Mouse (Mus musculus) embryonic facial prominence, embryonic 12.5 days (tissue): ENCODE measurements around the gene Eif5b. TPM values are rescaled to one million over a fixed set of nuclear protein-coding genes. Genes with fewer than 3 reads are reported as not detected.

Experiments used
- ATAC-seq: fragments of 200-750 bp; cut with Nextera tagmentation; 2 replicates; pipeline ENCODE4 v1.8.0; 2017; ENCODE audit not compliant: insufficient number of reproducible peaks, insufficient read depth, low FRiP score, low TSS enrichment
- H3K27ac ChIP-seq: fragments of 300-500 bp; sonication (generic); 2 replicates; pipeline ENCODE4 v1.5.1; 2016; ENCODE audit warnings: mild to moderate bottlenecking
- H3K27me3 ChIP-seq: fragments of 300-500 bp; sonication (generic); 2 replicates; pipeline ENCODE4 v1.6.1; 2016; ENCODE audit warnings: mild to moderate bottlenecking, moderate library complexity
- H3K36me3 ChIP-seq: fragments of 300-500 bp; sonication (generic); 2 replicates; pipeline ENCODE4 v1.6.1; 2016; ENCODE audit warnings: mild to moderate bottlenecking
- H3K4me1 ChIP-seq: fragments of 300-500 bp; sonication (generic); 2 replicates; pipeline ENCODE4 v1.6.1; 2016
- H3K4me2 ChIP-seq: fragments of 300-500 bp; sonication (generic); replicated peaks from 2 replicates; pipeline ENCODE4 v1.6.1; 2016; ENCODE audit warnings: mild to moderate bottlenecking, moderate library complexity
- H3K4me3 ChIP-seq: fragments of 300-500 bp; sonication (generic); 2 replicates; pipeline ENCODE4 v1.5.1; 2016; ENCODE audit warnings: mild to moderate bottlenecking
- H3K9ac ChIP-seq: fragments of 300-500 bp; sonication (generic); 2 replicates; pipeline ENCODE4 v1.6.1; 2016; ENCODE audit warnings: mild to moderate bottlenecking, moderate library complexity
- H3K9me3 ChIP-seq: fragments of 300-500 bp; sonication (generic); 2 replicates; pipeline ENCODE4 v1.6.1; 2016; ENCODE audit warnings: mild to moderate bottlenecking, moderate library complexity
- WGBS: fragments of 180-500 bp; shearing (Covaris S2); methylation state at CpG from one replicate; pipeline ENCODE4 v1.1.7; 2016; 5-methylcytosine and 5-hydroxymethylcytosine counted together
- polyA plus RNA-seq: library from polyadenylated mRNA; unstranded; fragments of >200 nt; fragmentation: Nextera tagmentation; extraction: Ambion mirVana; gene quantifications from 2 replicates; pipeline ENCODE4 v1.2.1, GENCODE M21; 2016

The Eif5b gene
- polyA plus RNA-seq, 1 experiment from 2014 or later: 34.2 TPM

GRCm38 (mm10) chr1:38011647-38012046, 13.8 kb downstream of the Eif5b start:
- H3K36me3 ChIP-seq: no peaks in the 10 kb centered on the region
- WGBS: 84% methylated on average over 6 of the region's 6 CpGs
- no peaks in the 10 kb centered on the region for H3K4me1 ChIP-seq
- H3K4me2 ChIP-seq: no peak overlapping the region
- H3K27me3 ChIP-seq: no peaks in the 10 kb centered on the region
- H3K9me3 ChIP-seq: no peaks in the 10 kb centered on the region
- H3K27ac ChIP-seq: no peak overlapping the region
- ATAC-seq: no peak
- no peak overlapping the region for H3K4me3 ChIP-seq
- no peak overlapping the region for H3K9ac ChIP-seq

GRCm38 (mm10) chr1:38012104-38012503, 14.3 kb downstream of the Eif5b start:
- H3K4me3 ChIP-seq: no peak overlapping the region
- no peak overlapping the region for H3K4me2 ChIP-seq
- 88% methylated on average over 3 of the region's 3 CpGs for WGBS
- H3K4me1 ChIP-seq: no peaks in the 10 kb centered on the region
- no peak for ATAC-seq
- no peak overlapping the region for H3K27ac ChIP-seq
- H3K27me3 ChIP-seq: no peaks in the 10 kb centered on the region
- no peaks in the 10 kb centered on the region for H3K9me3 ChIP-seq
- no peaks in the 10 kb centered on the region for H3K36me3 ChIP-seq
- H3K9ac ChIP-seq: no peak overlapping the region

GRCm38 (mm10) chr1:38012509-38012908, 14.7 kb downstream of the Eif5b start:
- ATAC-seq: no peak
- H3K4me3 ChIP-seq: no peak overlapping the region
- no peaks in the 10 kb centered on the region for H3K36me3 ChIP-seq
- H3K9me3 ChIP-seq: no peaks in the 10 kb centered on the region
- H3K9ac ChIP-seq: no peak overlapping the region
- no peak overlapping the region for H3K4me2 ChIP-seq
- no peak overlapping the region for H3K27ac ChIP-seq
- H3K27me3 ChIP-seq: no peaks in the 10 kb centered on the region
- H3K4me1 ChIP-seq: no peaks in the 10 kb centered on the region

- Histone ChIP-seq H3K4me3 (no peak overlapping the region), H3K36me3 (peaks cover 18% of the 10 kb centered on the region), H3K27ac (no peak overlapping the region), H3K4me2 (no peak overlapping the region), H3K27me3 (no peaks in the 10 kb centered on the region), H3K9me3 (no peaks in the 10 kb centered on the region), H3K9ac (no peak overlapping the region), H3K4me1 (no peaks in the 10 kb centered on the region)
- WGBS: 90% methylated on average over 2 of the region's 2 CpGs
- ATAC-seq: no peak
These were observed 16.9 kb downstream of the Eif5b start for GRCm38 (mm10) chr1:38014551-38015203.

GRCm38 (mm10) chr1:38027301-38027700, 29.5 kb downstream of the Eif5b start:
- Histone ChIP-seq H3K27me3 (no peaks in the 10 kb centered on the region), H3K4me3 (no peak overlapping the region), H3K36me3 (peaks cover 31% of the 10 kb centered on the region), H3K4me1 (no peaks in the 10 kb centered on the region), H3K9me3 (no peaks in the 10 kb centered on the region), H3K9ac (no peak overlapping the region), H3K27ac (no peak overlapping the region), H3K4me2 (no peak overlapping the region)
- 94% methylated on average over 7 of the region's 7 CpGs for WGBS
- ATAC-seq: no peak

GRCm38 (mm10) chr1:38031391-38031790, 33.6 kb downstream of the Eif5b start:
- Histone ChIP-seq H3K9ac (no peak overlapping the region), H3K4me3 (no peak overlapping the region), H3K27me3 (no peaks in the 10 kb centered on the region), H3K36me3 (peaks cover 39% of the 10 kb centered on the region), H3K4me2 (no peak overlapping the region), H3K4me1 (no peaks in the 10 kb centered on the region), H3K27ac (no peak overlapping the region), H3K9me3 (no peaks in the 10 kb centered on the region)
- WGBS: 93% methylated on average over 5 of the region's 5 CpGs
- no peak for ATAC-seq

- Histone ChIP-seq H3K4me1 (no peaks in the 10 kb centered on the region), H3K4me3 (no peak overlapping the region), H3K9ac (no peak overlapping the region), H3K27me3 (no peaks in the 10 kb centered on the region), H3K9me3 (no peaks in the 10 kb centered on the region), H3K36me3 (peaks cover 68% of the 10 kb centered on the region), H3K4me2 (no peak overlapping the region), H3K27ac (no peak overlapping the region)
- WGBS: 88% methylated on average over 4 of the region's 4 CpGs
- no peak for ATAC-seq
These were observed 37.7 kb downstream of the Eif5b start for GRCm38 (mm10) chr1:38035521-38035920.

- no peak overlapping the region for H3K4me3 ChIP-seq
- 89% methylated on average over 5 of the region's 5 CpGs for WGBS
- no peak overlapping the region for H3K27ac ChIP-seq
- no peak overlapping the region for H3K9ac ChIP-seq
- no peak for ATAC-seq
- no peaks in the 10 kb centered on the region for H3K9me3 ChIP-seq
- H3K4me1 ChIP-seq: no peaks in the 10 kb centered on the region
- H3K27me3 ChIP-seq: no peaks in the 10 kb centered on the region
- no peak overlapping the region for H3K4me2 ChIP-seq
- H3K36me3 ChIP-seq: peaks cover 77% of the 10 kb centered on the region
These were observed 39.6 kb downstream of the Eif5b start for GRCm38 (mm10) chr1:38037375-38037774.

- Histone ChIP-seq H3K4me1 (no peaks in the 10 kb centered on the region), H3K4me2 (no peak overlapping the region), H3K36me3 (peaks cover 74% of the 10 kb centered on the region), H3K9ac (no peak overlapping the region), H3K9me3 (no peaks in the 10 kb centered on the region), H3K27ac (no peak overlapping the region), H3K27me3 (no peaks in the 10 kb centered on the region), H3K4me3 (no peak overlapping the region)
- no peak for ATAC-seq
- WGBS: 97% methylated on average over 2 of the region's 2 CpGs
These were observed 41.1 kb downstream of the Eif5b start for GRCm38 (mm10) chr1:38038898-38039297.

GRCm38 (mm10) chr1:38048121-38048520, 50.3 kb downstream of the Eif5b start:
- no peaks in the 10 kb centered on the region for H3K4me1 ChIP-seq
- no peak overlapping the region for H3K9ac ChIP-seq
- H3K36me3 ChIP-seq: peaks cover 76% of the 10 kb centered on the region
- H3K27ac ChIP-seq: no peak overlapping the region
- no peaks in the 10 kb centered on the region for H3K9me3 ChIP-seq
- no peak overlapping the region for H3K4me3 ChIP-seq
- no peaks in the 10 kb centered on the region for H3K27me3 ChIP-seq
- H3K4me2 ChIP-seq: no peak overlapping the region
- 92% methylated on average over 3 of the region's 3 CpGs for WGBS
- ATAC-seq: no peak

- Histone ChIP-seq H3K27me3 (no peaks in the 10 kb centered on the region), H3K36me3 (peaks cover 87% of the 10 kb centered on the region), H3K4me2 (no peak overlapping the region), H3K9me3 (no peaks in the 10 kb centered on the region), H3K27ac (no peak overlapping the region), H3K9ac (no peak overlapping the region), H3K4me1 (no peaks in the 10 kb centered on the region), H3K4me3 (no peak overlapping the region)
- ATAC-seq: no peak
- 70% methylated on average over 4 of the region's 4 CpGs for WGBS
These were observed 51.8 kb downstream of the Eif5b start for GRCm38 (mm10) chr1:38049562-38049961.

- peaks cover 83% of the 10 kb centered on the region for H3K36me3 ChIP-seq
- H3K4me1 ChIP-seq: no peaks in the 10 kb centered on the region
- no peak for ATAC-seq
- no peaks in the 10 kb centered on the region for H3K27me3 ChIP-seq
- no peak overlapping the region for H3K9ac ChIP-seq
- no peak overlapping the region for H3K4me2 ChIP-seq
- H3K27ac ChIP-seq: no peak overlapping the region
- no peaks in the 10 kb centered on the region for H3K9me3 ChIP-seq
- H3K4me3 ChIP-seq: no peak overlapping the region
- 91% methylated on average over 5 of the region's 5 CpGs for WGBS
These were observed 57.4 kb downstream of the Eif5b start for GRCm38 (mm10) chr1:38055176-38055575.

- no peaks in the 10 kb centered on the region for H3K27me3 ChIP-seq
- 90% methylated on average over 6 of the region's 6 CpGs for WGBS
- H3K36me3 ChIP-seq: peaks cover 77% of the 10 kb centered on the region
- no peaks in the 10 kb centered on the region for H3K9me3 ChIP-seq
- no peaks in the 10 kb centered on the region for H3K4me1 ChIP-seq
- H3K27ac ChIP-seq: no peak overlapping the region
- no peak overlapping the region for H3K4me2 ChIP-seq
- no peak overlapping the region for H3K9ac ChIP-seq
- no peak for ATAC-seq
- no peak overlapping the region for H3K4me3 ChIP-seq
These were observed 60.6 kb downstream of the Eif5b start for GRCm38 (mm10) chr1:38058417-38058816.
